Mouse (Mus musculus): ENCODE measurements around the gene Ppp1r15a. TPM values are rescaled to one million over a fixed set of nuclear protein-coding genes. Genes with fewer than 3 reads are reported as not detected.

Gene Ppp1r15a
- polyA plus RNA-seq, 1 experiment = 32.5 TPM

- Histone ChIP-seq H3K79me3 (ENCODE audit: low read depth) (no peaks in the 10 kb centered on the region), H3ac (ENCODE audit: control insufficient read depth, insufficient read length, low read depth) (no peak overlapping the region), H3K79me2 (ENCODE audit: control insufficient read depth, insufficient read depth) (no peaks in the 10 kb centered on the region), H3K4me3 (ENCODE audit: insufficient read depth, poor library complexity, severe bottlenecking) (no peak overlapping the region), H3K27me3 (ENCODE audit: control insufficient read depth, insufficient read depth, insufficient read length) (no peaks in the 10 kb centered on the region), H3K36me3 (ENCODE audit: control insufficient read depth, insufficient read depth) (no peaks in the 10 kb centered on the region)
- TF ChIP-seq USF1 (IDR thresholded peaks at IDR 0.05; ENCODE audit: low read depth) (no peak), FOSL1 (IDR thresholded peaks at IDR 0.05; ENCODE audit: insufficient read depth, low read length, poor library complexity, severe bottlenecking) (no peak), MYOD1 (IDR thresholded peaks at IDR 0.05; ENCODE audit: control insufficient read depth, insufficient read length, low read depth) (no peak), MYOG (IDR thresholded peaks at IDR 0.05; ENCODE audit: control insufficient read depth, extremely low read depth, insufficient read length) (no peak), CTCF (IDR thresholded peaks at IDR 0.05; ENCODE audit: control insufficient read depth, insufficient read depth, insufficient read length) (no peak), CEBPB (IDR thresholded peaks at IDR 0.05; ENCODE audit: low read depth) (no peak), MAX (IDR thresholded peaks at IDR 0.05) (no peak)
Measured at GRCm38 (mm10) chr7:45494548-45494947, 31.5 kb downstream of the Ppp1r15a start.

GRCm38 (mm10) chr7:45492951-45493350 is 33.1 kb downstream of the Ppp1r15a start:
- Histone ChIP-seq H3K79me3 (ENCODE audit: low read depth) (no peaks in the 10 kb centered on the region), H3K4me3 (ENCODE audit: insufficient read depth, poor library complexity, severe bottlenecking) (no peak overlapping the region), H3K36me3 (ENCODE audit: control insufficient read depth, insufficient read depth) (no peaks in the 10 kb centered on the region), H3K79me2 (ENCODE audit: control insufficient read depth, insufficient read depth) (no peaks in the 10 kb centered on the region), H3K27me3 (ENCODE audit: control insufficient read depth, insufficient read depth, insufficient read length) (no peaks in the 10 kb centered on the region), H3ac (ENCODE audit: control insufficient read depth, insufficient read length, low read depth) (no peak overlapping the region)
- TF ChIP-seq MYOG (IDR thresholded peaks at IDR 0.05; ENCODE audit: control insufficient read depth, extremely low read depth, insufficient read length) = no peak
- TF ChIP-seq MAX (IDR thresholded peaks at IDR 0.05) = no peak
- TF ChIP-seq FOSL1 (IDR thresholded peaks at IDR 0.05; ENCODE audit: insufficient read depth, low read length, poor library complexity, severe bottlenecking) = no peak
- TF ChIP-seq CEBPB (IDR thresholded peaks at IDR 0.05; ENCODE audit: low read depth) = no peak
- no peak for TF ChIP-seq CTCF (IDR thresholded peaks at IDR 0.05; ENCODE audit: control insufficient read depth, insufficient read depth, insufficient read length)

- Histone ChIP-seq H3K79me2 (ENCODE audit: control insufficient read depth, insufficient read depth) (no peaks in the 10 kb centered on the region), H3ac (ENCODE audit: control insufficient read depth, insufficient read length, low read depth) (no peak overlapping the region), H3K4me3 (ENCODE audit: insufficient read depth, poor library complexity, severe bottlenecking) (no peak overlapping the region), H3K79me3 (ENCODE audit: low read depth) (no peaks in the 10 kb centered on the region), H3K27me3 (ENCODE audit: control insufficient read depth, insufficient read depth, insufficient read length) (no peaks in the 10 kb centered on the region), H3K36me3 (ENCODE audit: control insufficient read depth, insufficient read depth) (no peaks in the 10 kb centered on the region)
- TF ChIP-seq FOSL1 (IDR thresholded peaks at IDR 0.05; ENCODE audit: insufficient read depth, low read length, poor library complexity, severe bottlenecking) = no peak
- no peak for TF ChIP-seq CEBPB (IDR thresholded peaks at IDR 0.05; ENCODE audit: low read depth)
- no peak for TF ChIP-seq USF1 (IDR thresholded peaks at IDR 0.05; ENCODE audit: low read depth)
- TF ChIP-seq MAX (IDR thresholded peaks at IDR 0.05) = no peak
- TF ChIP-seq MYOD1 (IDR thresholded peaks at IDR 0.05; ENCODE audit: control insufficient read depth, insufficient read length, low read depth) = no peak
Measured at GRCm38 (mm10) chr7:45492225-45492844, 33.7 kb downstream of the Ppp1r15a start.

- H3K79me2 ChIP-seq (ENCODE audit: control insufficient read depth, insufficient read depth) = no peaks in the 10 kb centered on the region
- no peak overlapping the region for H3ac ChIP-seq (ENCODE audit: control insufficient read depth, insufficient read length, low read depth)
- TF ChIP-seq USF1 (IDR thresholded peaks at IDR 0.05; ENCODE audit: low read depth) = no peak
- no peak for TF ChIP-seq CEBPB (IDR thresholded peaks at IDR 0.05; ENCODE audit: low read depth)
- no peak for TF ChIP-seq FOSL1 (IDR thresholded peaks at IDR 0.05; ENCODE audit: insufficient read depth, low read length, poor library complexity, severe bottlenecking)
- TF ChIP-seq MYOG (IDR thresholded peaks at IDR 0.05; ENCODE audit: control insufficient read depth, extremely low read depth, insufficient read length) = no peak
- no peak for TF ChIP-seq MAX (IDR thresholded peaks at IDR 0.05)
- TF ChIP-seq CTCF (IDR thresholded peaks at IDR 0.05; ENCODE audit: control insufficient read depth, insufficient read depth, insufficient read length) = no peak
- no peak for TF ChIP-seq MYOD1 (IDR thresholded peaks at IDR 0.05; ENCODE audit: control insufficient read depth, insufficient read length, low read depth)
- H3K4me3 ChIP-seq (ENCODE audit: insufficient read depth, poor library complexity, severe bottlenecking) = no peak overlapping the region
- H3K27me3 ChIP-seq (ENCODE audit: control insufficient read depth, insufficient read depth, insufficient read length) = no peaks in the 10 kb centered on the region
- H3K79me3 ChIP-seq (ENCODE audit: low read depth) = no peaks in the 10 kb centered on the region
- H3K36me3 ChIP-seq (ENCODE audit: control insufficient read depth, insufficient read depth) = no peaks in the 10 kb centered on the region
Measured at GRCm38 (mm10) chr7:45491264-45491663, 34.8 kb downstream of the Ppp1r15a start.

- Histone ChIP-seq H3K27me3 (ENCODE audit: control insufficient read depth, insufficient read depth, insufficient read length) (no peaks in the 10 kb centered on the region), H3K79me2 (ENCODE audit: control insufficient read depth, insufficient read depth) (no peaks in the 10 kb centered on the region), H3ac (ENCODE audit: control insufficient read depth, insufficient read length, low read depth) (no peak overlapping the region), H3K36me3 (ENCODE audit: control insufficient read depth, insufficient read depth) (no peaks in the 10 kb centered on the region), H3K79me3 (ENCODE audit: low read depth) (no peaks in the 10 kb centered on the region), H3K4me3 (ENCODE audit: insufficient read depth, poor library complexity, severe bottlenecking) (no peak overlapping the region)
- TF ChIP-seq MYOG (IDR thresholded peaks at IDR 0.05; ENCODE audit: control insufficient read depth, extremely low read depth, insufficient read length) = no peak
- TF ChIP-seq USF1 (IDR thresholded peaks at IDR 0.05; ENCODE audit: low read depth) = no peak
- no peak for TF ChIP-seq MAX (IDR thresholded peaks at IDR 0.05)
- TF ChIP-seq CTCF (IDR thresholded peaks at IDR 0.05; ENCODE audit: control insufficient read depth, insufficient read depth, insufficient read length) = no peak
- no peak for TF ChIP-seq CEBPB (IDR thresholded peaks at IDR 0.05; ENCODE audit: low read depth)
- TF ChIP-seq MYOD1 (IDR thresholded peaks at IDR 0.05; ENCODE audit: control insufficient read depth, insufficient read length, low read depth) = no peak
- no peak for TF ChIP-seq FOSL1 (IDR thresholded peaks at IDR 0.05; ENCODE audit: insufficient read depth, low read length, poor library complexity, severe bottlenecking)
Measured at GRCm38 (mm10) chr7:45490822-45491221, 35.2 kb downstream of the Ppp1r15a start.

- TF ChIP-seq USF1 (IDR thresholded peaks at IDR 0.05; ENCODE audit: low read depth) (no peak), CEBPB (IDR thresholded peaks at IDR 0.05; ENCODE audit: low read depth) (no peak), MYOG (IDR thresholded peaks at IDR 0.05; ENCODE audit: control insufficient read depth, extremely low read depth, insufficient read length) (no peak), MYOD1 (IDR thresholded peaks at IDR 0.05; ENCODE audit: control insufficient read depth, insufficient read length, low read depth) (no peak), MAX (IDR thresholded peaks at IDR 0.05) (no peak), FOSL1 (IDR thresholded peaks at IDR 0.05; ENCODE audit: insufficient read depth, low read length, poor library complexity, severe bottlenecking) (no peak), CTCF (IDR thresholded peaks at IDR 0.05; ENCODE audit: control insufficient read depth, insufficient read depth, insufficient read length) (no peak)
- Histone ChIP-seq H3K36me3 (ENCODE audit: control insufficient read depth, insufficient read depth) (no peaks in the 10 kb centered on the region), H3K79me3 (ENCODE audit: low read depth) (no peaks in the 10 kb centered on the region)
Measured at GRCm38 (mm10) chr7:45489578-45489977, 36.5 kb downstream of the Ppp1r15a start.

More at GRCm38 (mm10) chr7:45489578-45489977, 36.5 kb downstream of the Ppp1r15a start:
- H3K27me3 ChIP-seq (ENCODE audit: control insufficient read depth, insufficient read depth, insufficient read length) = no peaks in the 10 kb centered on the region
- no peak overlapping the region for H3K4me3 ChIP-seq (ENCODE audit: insufficient read depth, poor library complexity, severe bottlenecking)
- H3ac ChIP-seq (ENCODE audit: control insufficient read depth, insufficient read length, low read depth) = no peak overlapping the region
- H3K79me2 ChIP-seq (ENCODE audit: control insufficient read depth, insufficient read depth) = no peaks in the 10 kb centered on the region

Data from C2C12 (cell line).